Mouse (Mus musculus) limb, embryonic 12.5 days (tissue): Measurements from ENCODE around the gene Npff. TPM values are rescaled to one million over a fixed set of nuclear protein-coding genes. Genes with fewer than 3 reads are reported as not detected.

Experiments
- ATAC-seq: fragments of 200-750 bp; cut with Nextera tagmentation; 2 replicates; pipeline ENCODE4 v1.8.0; 2017; ENCODE audit warnings: low read depth, moderate TSS enrichment; ENCODE audit not compliant: insufficient number of reproducible peaks, insufficient read depth, low FRiP score, low TSS enrichment
- H3K27ac ChIP-seq: fragments of 300-500 bp; sonication (generic); 2 replicates; pipeline ENCODE4 v1.5.1; 2016; ENCODE audit warnings: mild to moderate bottlenecking, moderate library complexity
- H3K27me3 ChIP-seq: fragments of 300-500 bp; sonication (generic); 2 replicates; pipeline ENCODE4 v1.6.1; 2016; ENCODE audit warnings: mild to moderate bottlenecking, moderate library complexity
- H3K36me3 ChIP-seq: fragments of 300-500 bp; sonication (generic); 2 replicates; pipeline ENCODE4 v1.6.1; 2016; ENCODE audit warnings: mild to moderate bottlenecking, moderate library complexity
- H3K4me1 ChIP-seq: fragments of 300-500 bp; sonication (generic); replicated peaks from 2 replicates; pipeline ENCODE4 v1.6.1; 2016
- H3K4me2 ChIP-seq: fragments of 300-500 bp; sonication (generic); 2 replicates; pipeline ENCODE4 v1.6.1; 2016; ENCODE audit warnings: mild to moderate bottlenecking, moderate library complexity
- H3K4me3 ChIP-seq: fragments of 300-500 bp; sonication (generic); replicated peaks from 2 replicates; pipeline ENCODE4 v1.5.1; 2016; ENCODE audit warnings: mild to moderate bottlenecking
- H3K9ac ChIP-seq: fragments of 300-500 bp; sonication (generic); replicated peaks from 2 replicates; pipeline ENCODE4 v1.6.1; 2016; ENCODE audit warnings: mild to moderate bottlenecking, moderate library complexity
- H3K9me3 ChIP-seq: fragments of 300-500 bp; sonication (generic); 2 replicates; pipeline ENCODE4 v1.6.1; 2016; ENCODE audit warnings: mild to moderate bottlenecking, moderate library complexity
- WGBS: fragments of 180-500 bp; shearing (Covaris S2); methylation state at CpG from one replicate; pipeline ENCODE4 v1.1.7; 2016; 5-methylcytosine and 5-hydroxymethylcytosine counted together
- polyA plus RNA-seq: library from polyadenylated mRNA; unstranded; fragments of >200 nt; fragmentation: Nextera tagmentation; extraction: Ambion mirVana; gene quantifications from 2 replicates; pipeline ENCODE4 v1.2.1, GENCODE M21; 2016

Npff gene
- 2.5 and 3.0 TPM in 2 replicates for polyA plus RNA-seq

GRCm38 (mm10) chr15:102524892-102525485 lies at the start of gene Npff:
TSS of gene Npff (minus strand) at chr15:102524942.
- Histone ChIP-seq H3K4me3 (no peak within 1 kb of the TSS), H3K36me3 (peaks cover 70% of the 10 kb centered on the region), H3K27me3 (no peaks in the 10 kb centered on the region), H3K9me3 (no peaks in the 10 kb centered on the region), H3K27ac (peak within 1 kb of the TSS; percentile 24; the same call in 1 of the 2 replicates), H3K9ac (no peak within 1 kb of the TSS), H3K4me1 (no peaks in the 10 kb centered on the region), H3K4me2 (no peak within 1 kb of the TSS)
- 8% methylated on average over 3 of the region's 3 CpGs for WGBS
- ATAC-seq: no peak

- no peaks in the 10 kb centered on the region for H3K4me1 ChIP-seq
- 79% methylated on average over 3 of the region's 3 CpGs for WGBS
- H3K9me3 ChIP-seq: no peaks in the 10 kb centered on the region
- ATAC-seq: no peak
- no peak overlapping the region for H3K4me3 ChIP-seq
- H3K27ac ChIP-seq: no peak overlapping the region
- H3K9ac ChIP-seq: no peak overlapping the region
- H3K27me3 ChIP-seq: no peaks in the 10 kb centered on the region
- H3K4me2 ChIP-seq: no peak overlapping the region
- H3K36me3 ChIP-seq: no peaks in the 10 kb centered on the region
Observed at GRCm38 (mm10) chr15:102572081-102572480, 47.3 kb upstream of the Npff start.

- Histone ChIP-seq H3K9ac (no peak overlapping the region), H3K4me2 (no peak overlapping the region), H3K4me3 (no peak overlapping the region), H3K4me1 (no peaks in the 10 kb centered on the region), H3K27me3 (no peaks in the 10 kb centered on the region), H3K27ac (no peak overlapping the region), H3K9me3 (no peaks in the 10 kb centered on the region), H3K36me3 (peaks cover 12% of the 10 kb centered on the region)
- WGBS: 89% methylated on average over 2 of the region's 2 CpGs
- no peak for ATAC-seq
Observed at GRCm38 (mm10) chr15:102567849-102568248, 43.1 kb upstream of the Npff start.

- Histone ChIP-seq H3K9me3 (no peaks in the 10 kb centered on the region), H3K9ac (no peak overlapping the region), H3K36me3 (peaks cover 34% of the 10 kb centered on the region), H3K4me3 (no peak overlapping the region), H3K4me1 (no peaks in the 10 kb centered on the region), H3K27me3 (no peaks in the 10 kb centered on the region), H3K27ac (no peak overlapping the region), H3K4me2 (no peak overlapping the region)
- WGBS: 50% methylated on average over 5 of the region's 5 CpGs
- no peak for ATAC-seq
Observed at GRCm38 (mm10) chr15:102563681-102564080, 38.9 kb upstream of the Npff start.

GRCm38 (mm10) chr15:102563061-102563460 lies 38.3 kb upstream of the Npff start:
- no peaks in the 10 kb centered on the region for H3K27me3 ChIP-seq
- peaks cover 34% of the 10 kb centered on the region for H3K36me3 ChIP-seq
- no peaks in the 10 kb centered on the region for H3K9me3 ChIP-seq
- H3K4me2 ChIP-seq: no peak overlapping the region
- no peak for ATAC-seq
- WGBS: 65% methylated on average over 3 of the region's 3 CpGs
- no peak overlapping the region for H3K4me3 ChIP-seq
- H3K4me1 ChIP-seq: no peaks in the 10 kb centered on the region
- no peak overlapping the region for H3K27ac ChIP-seq
- H3K9ac ChIP-seq: no peak overlapping the region

GRCm38 (mm10) chr15:102562491-102562890 lies 37.7 kb upstream of the Npff start:
- Histone ChIP-seq H3K4me2 (no peak overlapping the region), H3K9me3 (no peaks in the 10 kb centered on the region), H3K4me3 (no peak overlapping the region), H3K9ac (no peak overlapping the region), H3K36me3 (peaks cover 34% of the 10 kb centered on the region), H3K4me1 (no peaks in the 10 kb centered on the region), H3K27ac (no peak overlapping the region), H3K27me3 (no peaks in the 10 kb centered on the region)
- no peak for ATAC-seq
- WGBS: 91% methylated on average over 1 of the region's 1 CpGs

- Histone ChIP-seq H3K27me3 (no peaks in the 10 kb centered on the region), H3K4me3 (no peak overlapping the region), H3K36me3 (peaks cover 66% of the 10 kb centered on the region), H3K27ac (no peak overlapping the region), H3K4me1 (no peaks in the 10 kb centered on the region), H3K9ac (no peak overlapping the region), H3K9me3 (no peaks in the 10 kb centered on the region), H3K4me2 (no peak overlapping the region)
- no peak for ATAC-seq
Observed at GRCm38 (mm10) chr15:102557580-102557979, 32.8 kb upstream of the Npff start.

GRCm38 (mm10) chr15:102555581-102555980 lies 30.8 kb upstream of the Npff start:
- H3K4me3 ChIP-seq: no peak overlapping the region

GRCm38 (mm10) chr15:102552599-102552998 lies 27.9 kb upstream of the Npff start:
- no peaks in the 10 kb centered on the region for H3K4me1 ChIP-seq
- H3K4me3 ChIP-seq: no peak overlapping the region
- no peak overlapping the region for H3K27ac ChIP-seq
- no peaks in the 10 kb centered on the region for H3K27me3 ChIP-seq
- peaks cover 80% of the 10 kb centered on the region for H3K36me3 ChIP-seq
- WGBS: 97% methylated on average over 5 of the region's 5 CpGs
- no peak overlapping the region for H3K4me2 ChIP-seq
- ATAC-seq: no peak
- H3K9me3 ChIP-seq: no peaks in the 10 kb centered on the region
- no peak overlapping the region for H3K9ac ChIP-seq

More at GRCm38 (mm10) chr15:102555581-102555980, 30.8 kb upstream of the Npff start:
- WGBS: 91% methylated on average over 1 of the region's 1 CpGs
- Histone ChIP-seq H3K4me2 (no peak overlapping the region), H3K27ac (no peak overlapping the region), H3K9ac (no peak overlapping the region), H3K36me3 (peaks cover 72% of the 10 kb centered on the region), H3K4me1 (no peaks in the 10 kb centered on the region), H3K27me3 (no peaks in the 10 kb centered on the region), H3K9me3 (no peaks in the 10 kb centered on the region)
- no peak for ATAC-seq

- H3K36me3 ChIP-seq: peaks cover 76% of the 10 kb centered on the region
- no peak overlapping the region for H3K4me2 ChIP-seq
- WGBS: 95% methylated on average over 3 of the region's 3 CpGs
- no peak overlapping the region for H3K27ac ChIP-seq
- H3K9ac ChIP-seq: no peak overlapping the region
- ATAC-seq: no peak
- no peaks in the 10 kb centered on the region for H3K9me3 ChIP-seq
- no peaks in the 10 kb centered on the region for H3K27me3 ChIP-seq
- H3K4me1 ChIP-seq: no peaks in the 10 kb centered on the region
- H3K4me3 ChIP-seq: no peak overlapping the region
Observed at GRCm38 (mm10) chr15:102547478-102547877, 22.7 kb upstream of the Npff start.

- peaks cover 76% of the 10 kb centered on the region for H3K36me3 ChIP-seq
- H3K27me3 ChIP-seq: no peaks in the 10 kb centered on the region
- H3K9me3 ChIP-seq: no peaks in the 10 kb centered on the region
- H3K4me2 ChIP-seq: no peak overlapping the region
- H3K4me3 ChIP-seq: no peak overlapping the region
- H3K27ac ChIP-seq: no peak overlapping the region
- H3K4me1 ChIP-seq: no peaks in the 10 kb centered on the region
- no peak for ATAC-seq
- no peak overlapping the region; the same call in 1 of the 2 replicates for H3K9ac ChIP-seq
- WGBS: 85% methylated on average over 3 of the region's 3 CpGs
Observed at GRCm38 (mm10) chr15:102546677-102547427, 22.1 kb upstream of the Npff start.
